Mouse (Mus musculus) adrenal gland, adult 2 months (tissue): ENCODE results near the gene Arl6ip4. TPM values are rescaled to one million over a fixed set of nuclear protein-coding genes. Genes with fewer than 3 reads are reported as not detected.
A peak's percentile ranks its signal among the peaks of the same experiment; 100 is the strongest.

ENCODE experiments used
- DNase-seq: peaks from one replicate; pipeline ENCODE4 v3.0.0; 2021
- polyA plus RNA-seq: library from polyadenylated mRNA; depleted of rRNA; stranded (reverse); fragments of >200 nt; gene quantifications from 2 replicates; pipeline ENCODE4 v1.2.3, GENCODE M21; 2012; rRNA removed
- total RNA-seq, 2 experiments: library from RNA; stranded (reverse); gene quantifications; 2 replicates each; pipeline ENCODE4 v1.2.3; 2021

Gene Arl6ip4
- total and polyA plus RNA-seq, 3 experiments: 18.8 to 56.3 (median 40.0) TPM

DNA sequence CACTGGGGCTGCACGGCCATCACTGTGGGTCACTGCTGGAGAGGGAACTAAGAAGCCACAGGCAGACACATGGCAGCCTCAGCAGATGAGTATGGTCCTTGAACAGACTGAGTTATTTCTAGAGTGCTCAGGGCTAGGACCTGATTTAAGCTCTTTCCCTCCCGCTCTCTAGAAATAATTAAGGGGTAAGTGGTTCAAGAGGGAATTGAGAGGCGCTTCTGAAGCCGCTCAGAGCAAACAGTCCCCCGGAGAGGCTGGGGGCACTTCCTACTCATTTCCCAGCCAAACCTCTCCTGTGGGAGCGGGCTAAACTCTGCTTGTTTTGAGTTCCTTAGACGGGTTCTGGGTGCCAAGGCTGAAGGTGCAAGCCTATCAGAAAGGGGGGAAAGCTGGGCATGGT lies 35.0 kb downstream of the Arl6ip4 start:
- no peak for DNase-seq

DNA sequence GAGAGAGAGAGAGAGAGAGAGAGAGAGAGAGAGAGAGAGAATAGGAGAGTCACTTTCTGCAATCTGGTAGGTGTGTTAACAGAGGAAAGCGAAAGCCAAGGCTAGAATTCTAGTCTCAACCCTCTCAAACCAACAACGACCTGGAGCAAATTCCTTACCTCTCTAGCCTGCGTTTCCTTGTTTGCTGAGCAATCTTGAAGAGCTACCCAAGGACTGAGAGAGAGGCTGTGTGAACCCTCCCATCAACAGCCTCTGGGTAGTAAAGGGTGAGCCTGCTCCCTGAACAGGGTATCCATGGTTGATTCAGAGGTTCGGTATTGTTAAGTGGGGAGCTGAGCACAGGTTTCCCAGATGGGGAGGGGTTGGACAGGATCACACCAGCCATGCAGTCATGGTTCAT lies 36.8 kb downstream of the Arl6ip4 start:
- no peak for DNase-seq

DNA sequence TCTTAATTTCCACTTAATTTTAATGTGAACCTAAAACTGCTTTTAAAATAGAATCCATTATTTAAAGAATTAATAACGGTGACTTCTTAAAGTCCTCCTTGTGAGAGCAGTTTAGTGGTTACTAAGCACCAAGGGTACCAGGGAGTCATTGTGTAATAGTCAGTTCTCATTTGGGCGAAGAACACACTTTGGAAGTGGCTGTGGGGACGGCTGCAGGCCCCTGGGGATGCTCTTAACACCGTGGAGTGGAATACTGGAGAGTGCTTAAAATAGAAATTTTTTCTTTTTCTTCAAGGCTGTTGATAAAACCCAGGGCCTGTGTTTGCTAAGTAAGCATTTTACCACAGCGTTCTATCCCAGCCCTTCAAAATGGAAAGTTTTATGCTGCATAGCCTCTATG lies 40.1 kb downstream of the Arl6ip4 start:
- no peak for DNase-seq

DNA sequence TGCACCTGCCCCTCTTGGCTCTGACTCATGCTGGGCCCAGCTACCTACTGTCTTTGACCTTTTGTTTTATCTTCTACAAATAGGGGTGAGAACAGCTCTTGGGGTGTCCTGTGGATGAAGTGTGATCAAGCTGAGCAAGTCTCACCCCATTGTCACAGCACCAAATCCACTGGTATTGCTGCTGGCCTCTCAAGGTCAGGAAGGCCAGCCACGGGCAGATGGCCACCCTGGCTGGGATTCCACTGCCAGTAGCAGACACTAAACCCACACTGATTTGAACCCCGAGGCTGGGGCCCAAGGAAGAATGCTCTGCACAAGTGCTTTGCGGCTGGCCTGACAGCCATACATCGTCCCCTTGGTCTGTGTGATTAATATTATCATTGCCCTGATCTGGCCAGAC lies 42.4 kb downstream of the Arl6ip4 start:
- no peak for DNase-seq

DNA sequence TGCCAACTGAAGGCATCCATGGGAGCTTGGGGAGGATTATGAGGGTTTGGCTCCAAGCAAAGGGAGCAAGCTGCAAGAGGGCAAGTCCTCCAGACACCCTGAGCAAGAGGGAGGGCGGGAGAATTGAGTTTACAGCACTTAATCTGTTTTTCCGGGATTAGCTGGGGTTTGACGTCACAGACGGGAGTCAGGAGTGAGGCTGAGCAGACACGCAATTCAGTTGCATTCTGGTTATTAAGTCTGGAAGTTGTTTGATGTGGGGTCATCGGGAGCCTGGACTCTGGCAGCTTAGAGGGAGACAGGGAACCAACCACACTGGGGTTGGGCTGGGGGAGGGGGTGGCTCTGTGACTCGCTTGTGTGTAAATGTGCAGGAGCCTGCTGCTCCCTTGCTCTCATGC lies 43.6 kb downstream of the Arl6ip4 start:
- DNase-seq: no peak

DNA sequence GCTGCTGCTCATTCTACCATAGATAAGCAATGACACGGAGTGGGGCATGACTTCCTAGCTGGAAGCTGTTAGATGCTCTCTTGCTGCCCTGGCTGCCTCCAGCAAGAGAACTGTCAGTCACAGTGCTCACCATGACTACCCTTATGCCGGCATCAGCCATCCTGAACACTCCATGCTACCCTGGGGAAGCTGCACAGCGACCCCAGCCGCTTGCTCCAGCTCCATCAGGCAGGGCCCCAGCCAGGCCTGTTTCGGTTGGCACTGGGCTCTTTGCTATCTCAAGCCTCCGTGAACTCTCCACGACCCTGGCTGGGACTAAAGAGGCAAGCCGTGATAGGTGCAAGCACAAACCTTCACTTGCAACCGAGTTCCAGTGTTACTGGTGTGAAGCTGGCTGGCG lies 45.9 kb downstream of the Arl6ip4 start:
- no peak for DNase-seq

DNA sequence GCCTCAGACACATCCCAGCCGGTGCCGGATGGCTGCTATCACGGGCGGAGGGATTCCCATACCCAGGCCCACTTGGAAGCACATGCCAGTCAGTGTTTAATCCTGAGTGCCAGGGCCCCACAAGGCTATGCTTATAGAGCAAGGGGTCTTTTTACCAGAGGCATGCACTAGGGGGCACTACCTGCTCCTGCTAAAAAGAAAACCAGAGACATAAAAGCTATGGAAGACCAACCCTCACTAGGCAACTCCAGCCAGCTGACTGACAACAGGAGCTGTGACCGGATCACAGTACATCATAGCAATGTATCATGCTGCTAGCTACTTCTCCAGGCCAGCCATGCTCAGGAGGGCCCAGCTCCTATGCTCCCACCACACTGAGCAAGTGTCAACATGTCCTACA lies 46.7 kb downstream of the Arl6ip4 start:
- DNase-seq: peak; percentile 79

DNA sequence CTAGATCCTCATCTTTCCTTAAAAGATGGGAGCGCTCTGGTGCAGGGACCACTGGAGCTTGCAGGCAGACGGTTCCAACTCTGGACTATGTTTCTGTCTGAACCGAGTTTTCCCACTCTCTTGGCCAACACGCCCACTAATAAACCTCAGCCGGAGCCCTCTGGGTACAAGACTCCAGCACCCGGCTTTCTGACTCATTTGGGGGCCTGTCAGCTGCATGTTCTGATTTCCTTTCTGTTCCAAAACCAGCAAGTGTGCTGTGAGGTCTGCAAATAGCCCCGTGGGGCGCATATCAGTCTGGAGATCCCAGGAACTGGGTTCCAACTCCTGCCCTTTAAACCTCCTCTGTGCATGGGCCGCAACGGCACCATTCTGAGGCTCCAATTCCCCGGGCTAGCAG lies 47.6 kb downstream of the Arl6ip4 start:
- DNase-seq: no peak

DNA sequence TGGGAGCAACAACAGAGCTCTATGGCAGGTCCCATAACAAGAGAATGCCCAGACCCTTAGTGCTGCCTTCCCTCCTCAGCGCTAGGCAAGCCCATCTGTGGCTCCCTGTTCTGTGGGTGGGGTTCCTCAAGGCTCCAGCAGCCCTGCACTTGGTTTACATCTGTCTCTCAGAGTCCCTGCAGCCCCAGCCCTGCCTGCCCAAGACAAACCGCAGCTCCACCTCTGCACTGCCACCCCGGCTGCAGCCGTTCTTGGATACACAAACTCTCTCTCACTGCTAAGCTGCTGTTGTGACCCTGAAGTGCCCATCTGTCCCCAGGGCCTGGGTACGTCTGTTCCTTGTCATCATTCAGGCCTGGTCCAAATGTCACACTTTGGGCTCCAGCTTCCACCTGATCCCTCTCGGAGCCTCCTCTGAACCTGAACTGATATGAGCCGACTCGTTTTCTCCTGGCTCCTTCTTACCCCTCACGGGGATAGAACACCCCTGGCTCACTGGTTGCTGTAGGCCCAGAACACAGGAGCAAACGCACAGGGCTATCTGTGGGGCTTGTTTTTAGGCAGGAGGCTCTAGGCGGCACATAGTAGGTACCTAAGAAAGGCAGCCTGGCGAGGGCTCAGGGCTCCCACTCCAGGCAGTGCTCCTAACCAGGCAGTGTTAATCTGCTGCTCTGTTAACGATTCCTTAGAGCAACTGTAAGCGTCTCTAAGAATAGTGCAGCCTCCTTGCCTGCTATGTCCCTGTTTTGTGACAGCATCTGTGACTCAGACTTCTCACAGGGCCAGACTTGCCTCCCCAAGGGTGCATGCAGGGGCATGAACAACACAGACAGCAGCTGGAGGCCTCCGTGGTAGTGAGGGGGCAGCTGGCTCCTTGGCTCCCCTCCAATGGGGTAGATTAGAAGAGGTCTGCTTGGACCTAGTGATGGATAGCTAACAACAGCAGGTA lies 50.0 kb downstream of the Arl6ip4 start:
- peak; percentile 62 for DNase-seq

DNA sequence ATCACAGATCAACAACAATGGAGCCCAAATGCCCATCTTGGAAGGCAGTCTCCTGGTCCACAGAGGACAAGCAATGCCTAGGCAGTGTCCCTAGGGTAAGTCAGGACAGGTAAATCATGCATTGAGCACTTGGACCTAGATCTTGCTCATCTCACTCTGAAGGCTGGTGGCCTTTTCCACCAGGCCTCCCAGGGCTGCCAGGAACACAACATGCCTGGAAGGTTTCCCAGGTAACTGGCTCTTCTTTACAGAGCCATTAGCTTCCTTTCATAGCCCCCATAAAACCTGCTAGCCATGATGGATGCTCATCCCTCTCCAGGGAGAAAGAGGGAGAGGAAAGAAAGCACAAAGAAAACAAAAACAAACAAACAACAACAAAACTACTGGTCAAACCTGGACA lies 50.9 kb downstream of the Arl6ip4 start:
- DNase-seq: no peak

DNA sequence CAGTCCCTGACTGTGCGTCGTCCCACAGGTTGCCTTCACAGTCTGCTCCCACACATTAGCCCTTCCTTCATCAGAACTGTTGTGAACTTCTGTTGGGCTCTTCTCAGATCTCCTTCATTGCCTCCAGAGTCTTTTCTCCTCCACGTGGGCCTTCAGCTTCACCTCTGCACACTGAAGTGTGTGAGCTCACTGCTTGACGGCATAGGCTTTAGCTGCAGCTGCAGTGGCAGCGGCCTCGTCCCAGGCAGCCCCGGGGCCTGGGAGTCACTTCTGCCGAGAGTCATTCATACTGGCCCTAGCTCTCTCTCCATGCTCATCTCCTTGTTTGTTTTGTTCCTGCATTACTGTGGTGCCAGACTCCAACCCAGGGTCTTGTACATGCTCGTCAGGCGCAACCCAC lies 51.7 kb downstream of the Arl6ip4 start:
- no peak for DNase-seq

Other genes with a start within 250 kb of the Arl6ip4 start
- gene Hcar1, start 236.1 kb upstream of the Arl6ip4 start, total RNA-seq: 10 to 100 TPM in 1 of 2 experiments, 1 to 10 TPM in 1; 6.1 to 26.6 TPM
- 13.9 and 25.3 TPM in 2 replicates for gene Hcar1, start 236.1 kb upstream of the Arl6ip4 start, polyA plus RNA-seq
- gene Denr, start 208.9 kb upstream of the Arl6ip4 start, total RNA-seq: 10 to 100 TPM; 80.5 to 93.0 TPM
- gene Denr, start 208.9 kb upstream of the Arl6ip4 start, polyA plus RNA-seq: 7.8 and 10.7 TPM in 2 replicates
- gene Gm43518, start 188.7 kb upstream of the Arl6ip4 start, total RNA-seq: 1 to 10 TPM; 1.9 to 2.0 TPM
- gene Gm43518, start 188.7 kb upstream of the Arl6ip4 start, polyA plus RNA-seq: not detected in 2 replicates
- 1 to 10 TPM; 2.4 to 5.7 TPM for gene Ccdc62, start 185.4 kb upstream of the Arl6ip4 start, total RNA-seq
- 2.4 and 3.2 TPM in 2 replicates for gene Ccdc62, start 185.4 kb upstream of the Arl6ip4 start, polyA plus RNA-seq
- gene Hip1r, start 142.5 kb upstream of the Arl6ip4 start, total RNA-seq: 10 to 100 TPM; 16.4 to 19.3 TPM
- gene Hip1r, start 142.5 kb upstream of the Arl6ip4 start, polyA plus RNA-seq: 6.5 and 10.4 TPM in 2 replicates
- 100 to 1,000 TPM in 1 of 2 experiments, 10 to 100 TPM in 1; 65.8 to 146 TPM for gene Vps37b, start 83.8 kb upstream of the Arl6ip4 start, total RNA-seq
- gene Vps37b, start 83.8 kb upstream of the Arl6ip4 start, polyA plus RNA-seq: 198 and 208 TPM in 2 replicates
- 10 to 100 TPM in 1 of 2 experiments, 1 to 10 TPM in 1; 9.9 to 16.0 TPM for gene Abcb9, start 20.3 kb upstream of the Arl6ip4 start, total RNA-seq
- gene Abcb9, start 20.3 kb upstream of the Arl6ip4 start, polyA plus RNA-seq: 14.8 and 15.4 TPM in 2 replicates
- gene Ogfod2, start 3.8 kb upstream of the Arl6ip4 start, total RNA-seq: 10 to 100 TPM; 28.9 to 49.2 TPM
- gene Ogfod2, start 3.8 kb upstream of the Arl6ip4 start, polyA plus RNA-seq: 177 and 230 TPM in 2 replicates
- gene Pitpnm2, start 133.7 kb downstream of the Arl6ip4 start, total RNA-seq: 10 to 100 TPM; 41.6 to 65.2 TPM
- gene Pitpnm2, start 133.7 kb downstream of the Arl6ip4 start, polyA plus RNA-seq: 158 and 207 TPM in 2 replicates
- gene Mphosph9, start 211.9 kb downstream of the Arl6ip4 start, total RNA-seq: 1 to 10 TPM; 7.7 to 8.8 TPM
- 1.6 and 2.1 TPM in 2 replicates for gene Mphosph9, start 211.9 kb downstream of the Arl6ip4 start, polyA plus RNA-seq
- 10 to 100 TPM; 14.1 to 17.0 TPM for gene 2810006K23Rik, start 212.0 kb downstream of the Arl6ip4 start, total RNA-seq
- 5.8 and 6.0 TPM in 2 replicates for gene 2810006K23Rik, start 212.0 kb downstream of the Arl6ip4 start, polyA plus RNA-seq
- gene Cdk2ap1, start 247.0 kb downstream of the Arl6ip4 start, total RNA-seq: 100 to 1,000 TPM; 161 to 168 TPM
- gene Cdk2ap1, start 247.0 kb downstream of the Arl6ip4 start, polyA plus RNA-seq: 88.7 and 116 TPM in 2 replicates